Mouse (Mus musculus) heart, adult 11 months (tissue): ENCODE measurements around the gene Nek2.

Experiments used
- DNase-seq: peaks from one replicate; pipeline ENCODE4 v3.0.0; 2022

Gene Nek2

DNA sequence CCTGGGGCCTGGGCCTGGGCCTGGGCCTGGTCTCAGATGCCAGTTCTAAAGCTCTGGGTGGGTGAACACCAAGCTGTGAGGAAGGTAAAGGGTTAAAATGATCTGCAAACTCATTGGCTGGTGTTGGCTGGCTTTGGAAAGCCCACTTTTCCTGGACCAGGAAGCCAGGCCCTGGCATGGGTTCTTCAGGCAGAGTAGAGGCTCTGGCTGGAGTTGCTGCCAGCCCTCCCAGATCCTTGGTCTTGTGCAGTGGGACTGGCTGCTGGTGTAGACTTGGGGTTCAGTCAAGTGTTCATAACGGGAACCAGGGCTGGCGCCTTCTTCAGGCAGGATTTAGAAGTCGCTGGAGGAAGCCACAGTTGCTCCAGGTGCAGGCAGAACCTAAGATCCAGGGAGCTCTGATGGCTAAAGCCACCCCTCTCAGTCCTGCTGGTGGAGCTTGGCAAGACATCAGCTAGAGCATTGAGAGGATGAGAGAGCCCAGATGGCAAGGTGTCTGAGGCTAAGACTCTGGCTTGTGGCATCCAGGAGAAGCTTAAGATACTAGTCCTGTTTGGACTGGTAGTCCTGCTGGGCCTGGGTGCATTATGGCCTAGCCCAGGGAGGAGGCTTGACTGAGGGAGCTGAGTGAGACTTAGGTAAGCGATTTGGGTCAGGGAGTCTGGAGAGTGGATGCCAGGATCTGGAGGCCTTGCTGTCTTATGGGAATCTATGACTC is 42.7 kb downstream of the Nek2 start:
- DNase-seq = peak; percentile 83

DNA sequence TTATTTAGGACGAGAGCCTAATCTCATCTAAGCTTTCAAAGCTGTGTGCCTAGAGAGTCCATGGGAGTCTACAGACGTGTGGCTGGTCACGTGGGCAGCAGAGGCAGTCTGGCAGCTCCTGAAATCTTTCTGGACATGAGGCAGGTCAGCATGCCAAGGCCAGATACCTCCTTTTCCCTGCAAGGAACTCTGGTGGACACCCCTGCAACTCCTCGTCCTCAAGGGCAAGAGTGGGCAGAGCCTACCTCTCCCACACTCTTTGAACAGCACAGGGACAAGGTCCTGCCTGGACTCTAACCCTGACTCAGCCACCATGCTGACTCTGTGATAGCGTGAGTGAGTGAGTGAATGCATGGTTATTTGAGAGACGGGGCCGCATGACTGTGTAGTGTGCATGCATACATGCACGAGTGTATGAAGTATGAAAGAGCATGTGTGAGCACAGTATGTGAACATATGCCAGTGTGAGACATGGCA is 43.3 kb downstream of the Nek2 start:
- no peak for DNase-seq

GRCm38 (mm10) chr1:191872076-191872710 is 50.9 kb downstream of the Nek2 start:
- DNase-seq = no peak

DNA sequence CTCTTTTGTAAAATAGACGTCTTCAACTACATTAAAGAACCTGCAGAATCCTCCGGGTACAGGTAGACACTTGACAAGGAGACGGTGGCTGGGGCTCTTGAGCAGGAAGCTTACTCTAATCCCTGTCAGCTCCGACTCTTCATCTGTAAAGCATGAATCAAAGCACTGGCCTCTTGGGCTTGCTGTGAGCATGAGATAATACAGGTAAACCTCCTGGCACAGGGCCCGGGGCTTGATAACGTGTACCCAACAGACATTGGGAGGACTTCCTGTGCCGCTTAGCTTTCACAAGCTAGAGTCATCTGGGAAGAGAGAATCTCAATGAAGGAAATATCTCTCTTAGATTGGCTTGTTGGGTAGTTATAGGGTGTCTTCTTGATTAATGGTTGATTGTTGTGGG is 53.8 kb downstream of the Nek2 start:
- no peak for DNase-seq

DNA sequence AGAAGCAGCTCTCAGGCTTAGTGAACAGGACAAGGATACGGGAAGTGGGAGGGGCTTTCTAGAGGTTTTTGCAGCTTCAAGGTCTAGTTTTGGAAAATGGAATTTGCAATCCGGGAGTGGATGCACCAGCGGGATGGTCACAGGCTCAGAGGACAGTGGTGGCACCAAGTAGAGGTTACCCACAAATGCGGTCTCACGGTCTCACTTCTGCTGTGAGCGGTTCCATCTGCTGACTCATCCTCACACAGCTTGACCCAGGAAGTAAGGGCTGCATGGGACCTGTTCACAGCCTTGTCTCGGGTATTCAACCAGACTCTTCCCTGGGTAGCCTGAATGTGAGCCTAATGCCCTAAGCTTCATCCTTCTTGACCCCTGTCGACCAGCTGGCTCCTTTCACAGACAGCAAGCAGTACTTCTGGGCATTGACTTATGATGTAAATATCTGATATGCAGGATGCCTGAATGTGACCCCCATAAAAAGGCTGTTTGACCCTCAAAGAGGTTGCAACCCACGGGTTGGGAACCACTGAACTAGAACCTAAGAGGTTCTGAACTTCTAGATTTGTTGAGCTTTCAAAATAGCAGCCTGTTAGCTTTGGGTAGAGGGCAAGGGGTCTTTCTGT is 54.5 kb downstream of the Nek2 start:
- DNase-seq = peak; percentile 93

- DNase-seq = no peak
These were observed 56.4 kb downstream of the Nek2 start for GRCm38 (mm10) chr1:191877681-191878080.

DNA sequence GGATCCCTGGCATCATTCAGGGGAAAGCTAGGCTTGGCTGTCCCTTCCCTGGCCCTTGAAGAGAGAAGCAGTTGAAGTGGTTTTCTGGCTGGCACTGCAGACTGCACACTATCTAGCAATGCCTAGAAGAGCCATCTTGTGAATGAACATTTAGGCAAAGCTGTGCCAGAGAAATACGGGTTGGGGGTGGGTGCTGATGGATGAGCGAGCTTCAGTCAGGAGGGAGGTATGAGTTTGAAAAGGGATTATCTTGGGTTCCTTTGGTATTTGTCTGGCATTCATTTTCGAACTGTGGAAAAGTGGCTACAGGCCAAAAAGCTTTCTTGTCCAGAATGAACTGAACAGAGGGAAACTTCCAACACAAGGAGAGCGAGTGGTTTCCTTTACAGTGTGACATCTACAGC is 57.3 kb downstream of the Nek2 start:
- peak; percentile 89 for DNase-seq

DNA sequence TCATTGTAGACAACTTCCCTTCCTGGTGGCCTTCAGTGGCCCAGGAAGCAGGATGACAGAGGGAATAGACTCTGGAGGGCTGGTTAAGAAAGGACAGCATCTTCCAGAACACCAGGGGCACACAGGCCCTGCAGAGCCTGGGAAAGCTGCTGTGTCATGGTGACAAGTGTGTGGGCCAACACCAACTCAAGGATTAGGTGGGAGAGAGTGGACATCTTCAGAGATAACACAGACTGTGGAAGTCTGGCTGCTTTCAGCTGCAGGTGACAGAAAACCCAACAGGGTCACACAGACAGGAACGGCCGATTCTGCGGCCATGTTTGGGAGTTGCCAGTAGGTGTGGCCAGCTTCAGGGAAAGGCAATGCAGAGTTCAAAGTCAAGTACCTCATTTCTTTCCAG is 59.0 kb downstream of the Nek2 start:
- DNase-seq = no peak

DNA sequence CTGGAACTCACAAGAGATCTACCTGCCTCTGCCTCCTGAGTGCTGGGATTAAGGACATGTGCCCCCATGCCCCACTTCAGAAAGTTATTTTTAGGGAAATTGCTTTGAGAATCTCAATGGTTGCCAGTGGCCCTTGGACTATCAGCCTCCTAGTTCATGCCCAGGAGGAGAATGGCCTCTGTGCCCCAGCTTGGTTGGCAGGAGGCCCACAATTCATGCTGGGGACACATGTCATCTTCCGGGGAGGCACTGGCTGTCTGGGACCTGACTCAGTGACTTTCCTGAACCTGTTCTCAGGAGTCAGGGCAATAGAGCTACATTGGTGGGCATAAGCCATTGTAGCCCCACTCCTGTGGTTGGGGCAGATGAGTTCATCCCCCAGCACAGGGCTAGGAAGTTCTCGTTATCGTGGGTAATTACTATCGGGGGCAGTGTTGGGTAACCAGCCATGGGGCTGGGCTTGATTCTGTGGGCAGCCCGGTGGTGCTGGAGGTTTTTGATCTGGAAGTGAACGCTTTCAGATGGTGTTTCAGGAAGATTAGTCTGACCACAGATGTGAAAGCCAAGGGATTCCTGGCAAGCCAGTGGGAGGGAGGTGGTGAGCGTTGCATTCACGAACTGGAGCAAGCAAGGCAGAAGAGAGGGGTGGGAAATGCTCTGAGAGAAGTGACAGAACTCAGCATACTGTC is 59.8 kb downstream of the Nek2 start:
- DNase-seq = peak; percentile 88

DNA sequence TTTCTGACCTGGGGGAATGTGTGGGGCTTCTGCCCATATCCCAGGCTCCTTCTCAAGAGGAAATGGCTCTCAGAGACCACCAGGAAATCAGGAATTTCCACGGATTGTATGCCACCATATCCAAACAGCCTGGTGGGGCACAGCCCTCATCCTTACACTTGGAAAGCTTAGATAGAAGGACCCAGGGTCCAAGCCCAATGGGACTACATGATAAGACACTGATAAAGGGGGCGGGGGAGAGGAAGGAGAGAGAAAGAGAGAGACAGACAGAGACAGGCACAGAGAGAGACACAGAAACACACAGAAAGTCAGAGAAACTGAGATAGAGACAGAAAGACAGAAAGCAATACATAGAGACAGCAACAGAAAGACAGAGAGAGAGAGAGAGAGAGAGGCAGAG is 60.4 kb downstream of the Nek2 start:
- DNase-seq = no peak
